Mouse (Mus musculus): Measurements from ENCODE around the gene Cntd1. TPM values are rescaled to one million over a fixed set of nuclear protein-coding genes. Genes with fewer than 3 reads are reported as not detected.
A peak's percentile ranks its signal among the peaks of the same experiment; 100 is the strongest.

Gene Cntd1
- polyA plus RNA-seq, 1 experiment from 2014 or later = 1.3 TPM

DNA sequence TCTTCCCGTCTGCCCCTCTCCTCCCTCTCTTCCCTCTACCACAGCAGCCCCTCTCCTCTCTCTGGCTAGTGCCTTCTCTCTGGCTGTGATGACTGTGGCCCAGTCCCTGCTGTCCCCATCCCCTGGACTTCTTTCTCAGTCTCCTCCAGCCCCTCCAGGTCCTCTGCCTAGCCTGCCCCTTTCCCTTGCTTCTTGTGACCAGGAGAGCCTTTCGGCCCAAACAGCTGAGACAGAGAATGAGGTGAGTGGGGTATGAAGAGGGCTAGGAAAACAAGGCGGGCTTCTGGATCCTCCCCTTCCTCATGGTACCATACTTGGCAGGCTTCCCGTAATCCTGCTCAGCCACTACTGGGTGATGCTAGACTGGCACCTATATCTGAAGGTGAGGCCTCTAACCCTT is 3.5 kb upstream of the Cntd1 start:
- Histone ChIP-seq H3K27ac (ENCODE audit: low read depth, low read length) (no peak overlapping the region), H3K36me3 (ENCODE audit: control insufficient read depth, insufficient read depth, low read length) (no peaks in the 10 kb centered on the region), H3K4me1 (replicated peaks; ENCODE audit: control insufficient read depth, insufficient read depth, low read length) (peaks cover 11% of the 10 kb centered on the region), H3K9me3 (ENCODE audit: control insufficient read depth, low read length) (no peaks in the 10 kb centered on the region), H3K4me2 (replicated peaks; ENCODE audit: low read depth, low read length) (no peak overlapping the region), H3K9ac (ENCODE audit: low read depth, low read length) (no peak overlapping the region), H3K4me3 (ENCODE audit: low read depth, low read length) (no peak overlapping the region), H3K27me3 (ENCODE audit: control insufficient read depth, insufficient read depth, low read length) (no peaks in the 10 kb centered on the region; the same call in 1 of the 2 replicates)
- DNase-seq (ENCODE audit: low spot score) (no peak), ATAC-seq (ENCODE audit: low FRiP score) (no peak)
- WGBS = 90% methylated on average over 4 of the region's 4 CpGs

DNA sequence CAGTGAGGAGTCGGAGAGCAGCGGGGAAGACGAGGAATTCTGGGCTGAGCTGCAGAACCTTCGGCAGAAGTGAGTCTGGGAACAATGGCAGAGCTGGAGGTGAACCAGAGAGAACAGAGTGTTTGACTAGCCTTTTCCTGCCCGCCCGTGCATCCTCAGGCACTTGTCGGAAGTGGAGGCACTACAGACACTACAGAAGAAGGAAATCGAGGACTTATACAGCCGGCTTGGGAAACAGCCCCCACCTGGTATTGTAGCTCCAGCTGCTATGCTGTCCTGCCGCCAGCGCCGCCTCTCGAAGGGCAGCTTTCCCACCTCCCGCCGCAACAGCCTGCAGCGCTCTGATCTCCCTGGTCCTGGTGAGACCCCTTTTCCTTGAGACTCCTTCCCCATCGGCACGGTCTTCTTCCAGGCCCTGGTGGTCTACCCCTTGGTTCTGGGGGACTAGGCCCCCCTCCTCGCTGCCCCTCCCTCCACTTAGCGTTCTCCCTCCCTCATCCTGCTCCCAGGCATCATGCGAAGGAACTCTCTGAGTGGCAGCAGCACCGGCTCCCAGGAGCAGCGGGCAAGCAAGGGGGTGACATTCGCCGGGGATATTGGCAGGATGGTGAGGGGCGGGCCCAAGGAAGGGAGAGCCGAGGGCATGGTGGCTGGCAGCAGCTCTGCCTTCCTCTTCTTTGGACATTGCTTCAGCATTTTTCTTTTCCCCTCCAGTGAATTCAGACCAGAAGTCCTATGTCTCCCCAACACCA is 2.3 kb upstream of the Cntd1 start:
- ATAC-seq (ENCODE audit: low FRiP score) (no peak), DNase-seq (ENCODE audit: low spot score) (no peak)
- Histone ChIP-seq H3K4me1 (replicated peaks; ENCODE audit: control insufficient read depth, insufficient read depth, low read length) (peaks cover 11% of the 10 kb centered on the region), H3K27me3 (ENCODE audit: control insufficient read depth, insufficient read depth, low read length) (no peaks in the 10 kb centered on the region; the same call in 1 of the 2 replicates), H3K4me3 (ENCODE audit: low read depth, low read length) (0 out of 2 replicates have a peak overlapping the region, but pooled peaks have one; percentile 10), H3K9me3 (ENCODE audit: control insufficient read depth, low read length) (no peaks in the 10 kb centered on the region), H3K9ac (ENCODE audit: low read depth, low read length) (no peak overlapping the region), H3K27ac (ENCODE audit: low read depth, low read length) (no peak overlapping the region), H3K4me2 (replicated peaks; ENCODE audit: low read depth, low read length) (peak overlapping the region; percentile 15), H3K36me3 (ENCODE audit: control insufficient read depth, insufficient read depth, low read length) (no peaks in the 10 kb centered on the region)
- WGBS = 26% methylated on average over 27 of the region's 27 CpGs

DNA sequence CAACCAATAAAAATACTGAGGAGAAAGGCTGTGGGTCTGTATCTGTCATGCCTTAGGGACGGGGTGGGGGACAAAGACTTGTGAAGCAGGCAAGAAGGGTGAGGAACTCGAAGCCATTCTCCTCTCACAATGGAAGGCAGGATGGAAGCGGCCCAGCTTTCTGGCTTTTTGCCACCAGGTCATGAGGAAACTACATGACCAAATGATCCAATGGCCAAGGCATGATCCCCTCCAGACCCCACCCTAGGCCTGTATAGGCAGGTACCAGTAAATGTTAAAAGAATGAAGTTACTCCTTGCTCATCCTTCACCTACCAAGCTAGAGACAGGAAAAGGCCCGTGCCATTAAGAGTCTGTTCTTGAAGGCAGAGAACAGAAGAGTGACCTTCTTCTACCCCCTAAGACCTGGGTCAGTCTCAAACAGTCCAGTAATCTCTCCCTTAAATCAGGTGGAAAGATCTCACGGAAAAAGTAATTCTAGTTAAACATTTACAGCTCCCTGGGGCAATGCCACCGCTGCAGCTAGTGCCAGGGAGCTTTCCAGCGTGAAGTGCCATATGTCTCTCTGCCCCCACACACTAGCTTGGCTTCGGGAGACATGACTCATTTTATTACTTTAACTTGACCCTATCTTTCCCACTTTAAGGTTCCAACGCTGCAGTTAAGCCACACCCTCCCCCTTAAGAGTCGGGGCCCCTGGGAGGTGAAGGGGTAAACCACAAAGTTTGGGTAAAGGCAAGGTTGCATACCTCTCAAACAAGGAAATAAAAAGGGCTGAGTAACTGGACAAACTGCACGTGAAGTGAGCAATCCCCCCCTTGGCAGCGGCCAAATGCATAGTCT is 1.2 kb upstream of the Cntd1 start:
- Histone ChIP-seq H3K9me3 (ENCODE audit: control insufficient read depth, low read length) (no peaks in the 10 kb centered on the region), H3K36me3 (ENCODE audit: control insufficient read depth, insufficient read depth, low read length) (no peaks in the 10 kb centered on the region), H3K27ac (ENCODE audit: low read depth, low read length) (no peak overlapping the region), H3K4me3 (ENCODE audit: low read depth, low read length) (peak overlapping the region; percentile 76), H3K27me3 (ENCODE audit: control insufficient read depth, insufficient read depth, low read length) (no peaks in the 10 kb centered on the region; the same call in 1 of the 2 replicates), H3K9ac (ENCODE audit: low read depth, low read length) (peak overlapping the region; percentile 80), H3K4me1 (replicated peaks; ENCODE audit: control insufficient read depth, insufficient read depth, low read length) (peaks cover 11% of the 10 kb centered on the region), H3K4me2 (replicated peaks; ENCODE audit: low read depth, low read length) (peak overlapping the region; percentile 83)
- WGBS = 72% methylated on average over 12 of the region's 12 CpGs
- DNase-seq (ENCODE audit: low spot score) (no peak), ATAC-seq (ENCODE audit: low FRiP score) (no peak)

DNA sequence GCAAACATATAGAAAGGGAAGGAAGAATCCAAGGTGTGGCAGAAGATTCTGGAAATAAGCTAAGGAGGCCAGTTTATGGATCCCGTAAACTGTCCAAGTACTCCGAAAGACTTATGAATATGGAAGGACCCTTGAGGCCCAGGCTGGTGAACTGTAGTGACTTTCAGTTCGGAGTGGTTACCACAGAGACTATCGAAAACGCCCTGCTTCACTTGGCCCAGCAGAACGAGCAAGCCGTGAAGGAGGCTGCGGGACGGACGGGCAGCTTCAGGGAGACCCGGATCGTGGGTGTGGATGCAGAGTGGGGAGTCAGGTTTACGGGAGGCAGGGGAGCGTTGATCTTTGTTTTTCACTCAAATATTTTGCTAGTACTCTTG is 369 bp downstream of the Cntd1 start:
- H3K27ac ChIP-seq (ENCODE audit: low read depth, low read length) = no peak overlapping the region
- H3K4me3 ChIP-seq (ENCODE audit: low read depth, low read length) = peak overlapping the region; percentile 76; the same call in 1 of the 2 replicates
- H3K9ac ChIP-seq (ENCODE audit: low read depth, low read length) = peak overlapping the region; percentile 31; the same call in 1 of the 2 replicates
- no peaks in the 10 kb centered on the region for H3K9me3 ChIP-seq (ENCODE audit: control insufficient read depth, low read length)
- DNase-seq (ENCODE audit: low spot score) (no peak), ATAC-seq (ENCODE audit: low FRiP score) (no peak; the same call in 1 of the 2 replicates)
- H3K27me3 ChIP-seq (ENCODE audit: control insufficient read depth, insufficient read depth, low read length) = no peaks in the 10 kb centered on the region; the same call in 1 of the 2 replicates
- H3K36me3 ChIP-seq (ENCODE audit: control insufficient read depth, insufficient read depth, low read length) = no peaks in the 10 kb centered on the region
- 60% methylated on average over 14 of the region's 14 CpGs for WGBS
- peaks cover 11% of the 10 kb centered on the region for H3K4me1 ChIP-seq (replicated peaks; ENCODE audit: control insufficient read depth, insufficient read depth, low read length)
- peak overlapping the region; percentile 35 for H3K4me2 ChIP-seq (replicated peaks; ENCODE audit: low read depth, low read length)

DNA sequence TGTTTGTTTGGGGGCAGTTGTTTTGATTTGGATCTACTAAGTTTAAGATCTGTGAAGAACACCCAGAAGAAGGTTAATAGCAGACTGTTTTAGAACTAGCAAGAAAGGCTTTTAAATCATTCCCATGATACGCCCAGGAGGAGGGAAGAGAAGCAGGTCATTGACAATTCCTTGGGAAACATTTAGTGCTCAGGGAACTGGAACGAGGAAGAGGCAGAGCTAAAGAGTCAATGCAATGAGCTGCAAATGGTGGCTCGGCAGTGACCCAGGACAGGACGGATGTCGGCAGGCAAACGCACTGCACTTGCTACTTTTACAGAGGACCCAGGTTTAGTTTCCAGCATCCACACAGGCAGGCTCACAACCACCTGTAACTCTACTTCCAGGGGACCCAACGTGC is 2.0 kb downstream of the Cntd1 start:
- DNase-seq (ENCODE audit: low spot score) (no peak), ATAC-seq (ENCODE audit: low FRiP score) (no peak)
- Histone ChIP-seq H3K9me3 (ENCODE audit: control insufficient read depth, low read length) (no peaks in the 10 kb centered on the region), H3K4me3 (ENCODE audit: low read depth, low read length) (no peak overlapping the region), H3K9ac (ENCODE audit: low read depth, low read length) (no peak overlapping the region), H3K36me3 (ENCODE audit: control insufficient read depth, insufficient read depth, low read length) (no peaks in the 10 kb centered on the region), H3K27ac (ENCODE audit: low read depth, low read length) (no peak overlapping the region), H3K27me3 (ENCODE audit: control insufficient read depth, insufficient read depth, low read length) (no peaks in the 10 kb centered on the region; the same call in 1 of the 2 replicates), H3K4me2 (replicated peaks; ENCODE audit: low read depth, low read length) (no peak overlapping the region), H3K4me1 (replicated peaks; ENCODE audit: control insufficient read depth, insufficient read depth, low read length) (peaks cover 11% of the 10 kb centered on the region)
- WGBS = 49% methylated on average over 7 of the region's 7 CpGs

DNA sequence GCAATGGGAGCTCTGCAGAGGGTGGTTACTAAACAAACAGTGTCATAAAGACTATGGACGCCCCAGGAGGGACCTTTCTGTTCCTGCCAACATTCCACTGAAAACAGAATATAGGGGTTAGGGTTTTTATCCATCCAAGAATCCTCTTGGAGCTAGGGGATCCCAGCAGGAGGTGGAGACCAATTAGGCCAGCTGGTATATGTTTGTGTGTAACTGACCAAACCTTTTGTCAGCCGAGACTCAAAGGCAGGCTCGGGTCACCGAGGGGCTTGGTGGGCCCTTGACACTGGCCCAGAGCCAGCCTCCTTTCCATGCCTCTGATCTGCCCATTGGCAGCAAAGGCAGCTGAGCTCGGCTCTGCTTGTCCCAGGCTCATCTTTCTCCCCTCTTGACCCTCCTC is 4.1 kb downstream of the Cntd1 start:
- WGBS = 28% methylated on average over 5 of the region's 5 CpGs

DNA sequence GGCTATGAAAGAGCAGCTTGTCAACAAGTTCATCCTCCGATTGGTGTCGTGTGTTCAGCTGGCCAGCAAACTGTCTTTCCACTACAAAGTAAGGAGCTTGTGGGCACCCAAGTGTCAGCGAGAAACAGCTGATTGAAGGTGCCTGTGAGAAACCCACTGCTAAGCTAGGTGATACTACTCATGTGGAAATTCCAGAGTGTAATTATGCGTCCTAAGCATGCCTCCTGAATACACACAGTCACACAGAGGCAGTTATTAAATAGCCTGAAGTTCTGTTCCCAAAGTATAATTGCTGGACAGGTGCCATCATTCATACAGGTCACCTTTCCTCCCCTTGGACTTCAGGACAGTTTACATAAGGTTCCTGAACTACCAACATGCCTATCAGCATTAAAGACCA is 5.0 kb downstream of the Cntd1 start:
- H3K9me3 ChIP-seq (ENCODE audit: control insufficient read depth, low read length) = no peaks in the 10 kb centered on the region
- no peaks in the 10 kb centered on the region for H3K27me3 ChIP-seq (ENCODE audit: control insufficient read depth, insufficient read depth, low read length)
- WGBS = 57% methylated on average over 4 of the region's 4 CpGs
- no peak for ATAC-seq (ENCODE audit: low FRiP score)
- no peak overlapping the region for H3K4me3 ChIP-seq (ENCODE audit: low read depth, low read length)
- no peak overlapping the region for H3K9ac ChIP-seq (ENCODE audit: low read depth, low read length)
- no peak overlapping the region for H3K27ac ChIP-seq (ENCODE audit: low read depth, low read length)
- DNase-seq (ENCODE audit: low spot score) = no peak
- H3K4me2 ChIP-seq (replicated peaks; ENCODE audit: low read depth, low read length) = no peak overlapping the region
- no peaks in the 10 kb centered on the region for H3K4me1 ChIP-seq (replicated peaks; ENCODE audit: control insufficient read depth, insufficient read depth, low read length)
- H3K36me3 ChIP-seq (ENCODE audit: control insufficient read depth, insufficient read depth, low read length) = 0 out of 2 replicates have a peak, but pooled peaks cover 2% of the 10 kb centered on the region

More for the DNA sequence above, 4.1 kb downstream of the Cntd1 start:
- H3K9me3 ChIP-seq (ENCODE audit: control insufficient read depth, low read length) = no peaks in the 10 kb centered on the region
- H3K27me3 ChIP-seq (ENCODE audit: control insufficient read depth, insufficient read depth, low read length) = no peaks in the 10 kb centered on the region
- H3K9ac ChIP-seq (ENCODE audit: low read depth, low read length) = no peak overlapping the region
- 0 out of 2 replicates have a peak, but pooled peaks cover 2% of the 10 kb centered on the region for H3K36me3 ChIP-seq (ENCODE audit: control insufficient read depth, insufficient read depth, low read length)
- no peak overlapping the region for H3K27ac ChIP-seq (ENCODE audit: low read depth, low read length)
- no peak overlapping the region for H3K4me2 ChIP-seq (replicated peaks; ENCODE audit: low read depth, low read length)
- peaks cover 3% of the 10 kb centered on the region for H3K4me1 ChIP-seq (replicated peaks; ENCODE audit: control insufficient read depth, insufficient read depth, low read length)
- ATAC-seq (ENCODE audit: low FRiP score) (no peak), DNase-seq (ENCODE audit: low spot score) (no peak)
- H3K4me3 ChIP-seq (ENCODE audit: low read depth, low read length) = no peak overlapping the region

DNA sequence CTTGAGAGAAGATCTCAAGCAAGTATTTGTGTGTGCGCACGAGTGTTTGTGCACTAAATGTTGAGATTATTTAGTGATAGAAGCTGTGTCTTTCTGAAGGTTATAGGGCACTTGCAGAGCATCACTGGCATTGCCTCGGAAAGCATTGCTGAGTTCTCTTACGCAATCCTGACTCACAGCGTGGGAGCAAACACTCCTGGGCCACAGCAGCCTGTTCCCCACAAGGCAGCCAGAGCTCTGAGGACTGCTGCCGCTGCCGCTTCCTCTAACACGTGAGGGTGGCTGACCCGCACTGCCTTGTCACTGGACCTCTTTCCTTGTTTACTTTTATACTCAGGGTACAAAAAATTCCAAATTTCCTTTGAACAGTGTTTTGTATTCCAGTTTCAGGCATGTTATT is 8.5 kb downstream of the Cntd1 start:
- DNase-seq (ENCODE audit: low spot score) = no peak
- Histone ChIP-seq H3K27ac (ENCODE audit: low read depth, low read length) (no peak overlapping the region), H3K9ac (ENCODE audit: low read depth, low read length) (no peak overlapping the region), H3K36me3 (ENCODE audit: control insufficient read depth, insufficient read depth, low read length) (0 out of 2 replicates have a peak, but pooled peaks cover 2% of the 10 kb centered on the region), H3K27me3 (ENCODE audit: control insufficient read depth, insufficient read depth, low read length) (no peaks in the 10 kb centered on the region), H3K9me3 (ENCODE audit: control insufficient read depth, low read length) (no peaks in the 10 kb centered on the region), H3K4me1 (replicated peaks; ENCODE audit: control insufficient read depth, insufficient read depth, low read length) (no peaks in the 10 kb centered on the region), H3K4me2 (replicated peaks; ENCODE audit: low read depth, low read length) (no peak overlapping the region), H3K4me3 (ENCODE audit: low read depth, low read length) (no peak overlapping the region)
- 89% methylated on average over 9 of the region's 9 CpGs for WGBS
- no peak for ATAC-seq (ENCODE audit: low FRiP score)
